Mouse (Mus musculus) heart, postnatal 25 days (tissue): ENCODE measurements around the gene Luzp1. TPM values are rescaled to one million over a fixed set of nuclear protein-coding genes. Genes with fewer than 3 reads are reported as not detected.

Source experiments
- DNase-seq: peaks from one replicate; pipeline ENCODE4 v3.0.0; 2022; ENCODE audit warnings: low spot score
- intact Hi-C: fragments of 180-260 bp; cut with DNase I; formaldehyde crosslinking; loops from one replicate; pipeline ENCODE4 v1.15.1; 2025
- total RNA-seq, 2 experiments: library from RNA; stranded (reverse); gene quantifications; 2 replicates each; pipeline ENCODE4 v1.2.3; 2021

The Luzp1 gene
- total RNA-seq, 2 experiments from 2014 or later: 43.4 to 50.2 TPM

GRCm38 (mm10) chr4:136521898-136522297 is 52.3 kb downstream of the Luzp1 start:
- no peak for DNase-seq
- intact Hi-C loops: no loop called here

DNA sequence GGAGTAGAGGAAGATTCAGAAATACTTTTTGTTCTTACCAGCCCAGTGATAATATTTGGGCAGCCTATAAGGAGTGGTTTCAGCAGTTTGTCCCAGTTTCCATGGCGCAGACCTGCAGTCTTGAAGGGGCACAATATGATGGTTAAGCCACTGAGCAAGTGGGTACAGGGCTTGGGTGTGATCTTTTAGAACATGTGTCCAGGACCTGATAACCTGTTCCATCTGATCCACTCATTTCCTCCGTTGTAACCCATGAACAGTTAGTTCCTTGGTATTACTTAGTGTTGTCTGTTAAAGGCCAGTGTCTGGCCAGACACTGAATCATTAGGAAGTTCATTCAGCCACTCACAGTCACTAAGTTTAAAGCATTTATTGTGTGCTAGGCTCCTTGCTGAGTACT is 54.7 kb downstream of the Luzp1 start:
- no peak for DNase-seq
- intact Hi-C loops: no loop called here

DNA sequence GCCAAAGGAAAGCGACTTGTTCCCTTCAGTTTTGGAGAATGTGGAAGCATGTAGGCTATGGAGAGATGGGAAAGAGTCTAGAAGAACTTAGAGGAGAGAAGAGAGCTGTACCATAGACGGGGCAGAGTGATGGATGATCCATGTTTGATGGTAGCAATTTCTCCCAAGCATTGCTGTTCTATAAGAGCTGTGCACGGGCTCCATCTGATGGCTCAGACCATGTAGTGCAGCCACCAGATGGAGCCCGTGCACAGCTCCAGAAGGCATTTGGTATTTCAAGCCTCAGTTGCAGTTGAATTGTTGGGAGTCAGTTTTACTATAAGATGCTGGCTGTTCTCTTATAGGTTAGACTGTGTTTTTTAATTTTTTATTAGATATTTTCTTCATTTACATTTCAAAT is 56.9 kb downstream of the Luzp1 start:
- intact Hi-C loops: loop anchor here (1.0 to 5.0 kb wide), 3 partner anchors 72 to 159 kb away; no protein-coding TSS in a partner anchor
- DNase-seq: no peak

GRCm38 (mm10) chr4:136545151-136545550 is 75.6 kb downstream of the Luzp1 start:
- intact Hi-C loops: no loop called here
- no peak for DNase-seq

DNA sequence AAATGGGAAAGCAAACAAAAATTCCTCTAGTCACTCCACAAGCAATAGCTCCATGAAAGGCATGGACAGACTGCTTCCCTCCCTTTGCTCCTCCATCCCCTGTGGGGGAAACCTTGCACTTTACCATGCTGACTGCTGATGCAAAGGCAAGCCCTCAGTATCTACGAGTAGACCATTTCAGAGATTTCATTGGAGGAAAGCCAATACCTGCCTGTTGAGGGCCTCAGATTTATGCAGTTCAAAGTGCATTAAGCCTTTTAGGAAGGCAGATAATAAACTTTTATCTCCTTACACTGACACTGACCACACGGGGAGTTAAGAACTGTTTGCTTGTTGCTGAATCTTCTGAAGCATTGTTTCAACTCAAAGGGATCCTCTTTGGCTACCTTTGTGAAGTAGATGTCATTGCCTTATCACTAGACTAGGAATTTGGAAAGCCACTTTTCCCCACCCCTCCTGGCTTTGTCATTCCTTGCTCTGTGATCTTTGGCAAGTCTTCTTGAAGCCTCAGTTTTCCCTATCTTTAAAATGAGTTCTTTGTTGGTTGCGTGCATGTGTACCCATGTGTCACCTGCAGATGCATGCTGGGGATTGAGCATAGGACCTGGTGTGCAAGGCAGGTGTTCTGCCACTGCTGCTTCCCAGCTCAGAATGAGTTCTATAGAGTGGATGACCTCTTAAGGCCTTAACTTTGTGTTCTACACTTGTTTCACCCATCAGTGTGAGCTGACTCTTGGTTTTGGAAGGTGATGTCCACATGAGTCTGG is 76.9 kb downstream of the Luzp1 start:
- intact Hi-C loops: no loop called here
- DNase-seq: no peak

DNA sequence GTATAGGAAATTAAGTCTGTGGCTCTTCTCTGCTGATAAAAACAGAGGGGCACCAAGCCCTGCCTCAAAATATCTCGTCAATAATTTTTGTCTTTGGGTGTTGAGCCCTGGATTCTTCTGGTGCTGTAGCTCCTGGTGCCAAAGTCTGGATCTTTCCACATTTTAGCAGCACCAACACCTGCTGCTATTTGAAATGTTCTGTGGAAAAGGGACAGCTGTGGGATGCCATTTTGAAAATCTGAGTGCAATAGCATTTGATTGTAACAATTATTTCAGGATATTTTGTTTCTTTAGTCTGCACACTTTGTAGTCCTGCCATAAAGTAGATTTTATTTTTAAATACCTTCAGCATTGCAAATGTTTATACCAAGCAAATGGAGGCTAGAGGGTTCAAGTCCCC is 78.2 kb downstream of the Luzp1 start:
- intact Hi-C loops: no loop called here
- no peak for DNase-seq

DNA sequence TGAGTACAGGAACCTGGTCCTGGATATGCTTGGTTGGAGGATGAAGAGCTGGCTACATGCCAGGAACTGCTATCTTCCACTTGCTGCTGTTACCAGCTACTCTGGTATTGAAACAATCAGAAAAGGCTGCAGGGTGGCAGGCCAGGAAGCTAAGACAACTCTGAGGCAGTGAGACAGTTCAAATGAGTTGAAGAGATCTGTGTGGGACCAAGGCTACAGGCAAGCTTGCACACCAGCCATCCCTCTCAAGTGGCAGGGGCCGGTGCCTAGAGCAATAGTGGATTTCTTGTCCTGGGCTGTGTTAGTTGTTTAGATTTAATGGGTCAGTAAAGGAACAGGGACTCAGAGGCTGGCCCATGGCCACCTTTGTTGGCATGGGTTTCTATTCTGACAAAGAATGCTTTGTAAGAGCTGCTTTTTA is 78.8 kb downstream of the Luzp1 start:
- no peak for DNase-seq
- intact Hi-C loops: no loop called here

GRCm38 (mm10) chr4:136553108-136553507 is 83.5 kb downstream of the Luzp1 start:
- no peak for DNase-seq
- intact Hi-C loops: no loop called here

GRCm38 (mm10) chr4:136557638-136558037 is 88.1 kb downstream of the Luzp1 start:
- intact Hi-C loops: no loop called here
- DNase-seq: no peak

- intact Hi-C loops: no loop called here
These were observed 90.1 kb downstream of the Luzp1 start for GRCm38 (mm10) chr4:136559690-136560089.

GRCm38 (mm10) chr4:136560270-136560991 is 90.9 kb downstream of the Luzp1 start:
- intact Hi-C loops: no loop called here
- no peak for DNase-seq

More at GRCm38 (mm10) chr4:136559690-136560089, 90.1 kb downstream of the Luzp1 start:
- no peak for DNase-seq

- intact Hi-C loops: no loop called here
These were observed 93.2 kb downstream of the Luzp1 start for GRCm38 (mm10) chr4:136562755-136563154.

GRCm38 (mm10) chr4:136568629-136569028 is 99.1 kb downstream of the Luzp1 start:
- no peak for DNase-seq
- intact Hi-C loops: loop anchor here (2.0 kb wide), 1 partner anchor 14 kb away; no protein-coding TSS in a partner anchor

More at GRCm38 (mm10) chr4:136562755-136563154, 93.2 kb downstream of the Luzp1 start:
- no peak for DNase-seq

- no peak for DNase-seq
These were observed 100.4 kb downstream of the Luzp1 start for GRCm38 (mm10) chr4:136569998-136570397.

GRCm38 (mm10) chr4:136581885-136582284 is 112.3 kb downstream of the Luzp1 start:
- intact Hi-C loops: no loop called here
- DNase-seq: no peak

More at GRCm38 (mm10) chr4:136569998-136570397, 100.4 kb downstream of the Luzp1 start:
- intact Hi-C loops: loop anchor here (2.0 kb wide), 1 partner anchor 15 kb away; no protein-coding TSS in a partner anchor

- intact Hi-C loops: no loop called here
- DNase-seq: no peak
These were observed 117.8 kb downstream of the Luzp1 start for GRCm38 (mm10) chr4:136587221-136587827.

GRCm38 (mm10) chr4:136588003-136588402 is 118.4 kb downstream of the Luzp1 start:
- DNase-seq: no peak
- intact Hi-C loops: no loop called here

DNA sequence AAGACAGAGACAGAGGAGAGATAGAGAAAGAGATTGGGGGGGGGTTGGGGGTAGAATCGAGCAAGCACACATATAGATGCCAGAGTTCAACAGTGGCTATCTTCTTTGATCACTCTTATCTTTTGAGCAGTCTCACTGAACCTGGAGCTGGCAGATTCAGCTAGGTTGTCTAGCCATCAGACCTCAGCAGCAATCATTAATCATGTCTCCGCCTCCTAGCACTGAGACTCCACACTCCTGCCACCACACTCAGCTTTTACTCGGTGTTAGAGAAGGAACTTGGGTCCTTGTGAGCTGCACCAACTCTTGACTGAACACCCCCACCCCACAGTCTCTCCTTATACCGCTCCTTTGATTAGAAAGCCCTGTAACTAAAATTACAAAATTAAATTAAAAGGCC is 122.5 kb downstream of the Luzp1 start:
- intact Hi-C loops: no loop called here
- DNase-seq: no peak

GRCm38 (mm10) chr4:136594006-136594405 is 124.4 kb downstream of the Luzp1 start:
- intact Hi-C loops: no loop called here
- DNase-seq: no peak

DNA sequence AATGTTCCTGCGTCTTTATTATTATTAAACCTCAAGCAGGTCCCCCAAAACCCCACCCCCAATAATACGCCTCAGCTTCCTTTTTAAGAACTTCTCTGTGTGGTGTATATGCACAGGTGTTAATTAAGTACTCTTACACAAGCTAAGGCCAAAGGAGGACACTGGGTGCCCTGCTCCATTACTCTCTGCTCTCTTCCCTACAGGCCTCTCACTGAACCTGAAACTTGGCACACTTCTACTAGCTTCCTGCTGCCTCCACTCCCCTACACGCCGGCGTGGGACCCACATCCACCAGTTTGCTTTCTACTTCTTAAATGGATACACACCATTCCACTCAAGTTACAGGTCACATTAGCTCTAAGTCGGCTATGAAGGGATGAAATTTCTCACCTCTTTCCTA is 125.7 kb downstream of the Luzp1 start:
- intact Hi-C loops: no loop called here
- DNase-seq: no peak
